Mouse (Mus musculus): Measurements from ENCODE around the gene Myo9b.

- no peak for TF ChIP-seq EP300 (IDR thresholded peaks at IDR 0.05)
- no peak for TF ChIP-seq CTCF (IDR thresholded peaks at IDR 0.05)
Observed at GRCm38 (mm10) chr8:71394481-71394880, 122.0 kb downstream of the Myo9b start.

All from lung, postnatal 0 days (tissue).